Mouse (Mus musculus): ENCODE data around the gene Ssbp4. TPM values are rescaled to one million over a fixed set of nuclear protein-coding genes. Genes with fewer than 3 reads are reported as not detected.

The Ssbp4 gene
- 135 and 145 TPM in 2 replicates for polyA plus RNA-seq (2015; fragmentation: Nextera tagmentation; extraction: Ambion mirVana)

GRCm38 (mm10) chr8:70608749-70609367 lies at the start of gene Ssbp4:
Gene Ssbp4, minus strand, starts transcription at chr8:70608872.
- H3K36me3 ChIP-seq: no peaks in the 10 kb centered on the region
- no peaks in the 10 kb centered on the region for H3K27me3 ChIP-seq
- H3K4me2 ChIP-seq: peak within 1 kb of the TSS; percentile 97
- WGBS: 5% methylated on average over 26 of the region's 26 CpGs
- H3K9me3 ChIP-seq (replicated peaks): no peaks in the 10 kb centered on the region
- peak; percentile 0; the same call in 1 of the 2 replicates for ATAC-seq (replicated peaks; ENCODE audit: low FRiP score)
- H3K27ac ChIP-seq: peak within 1 kb of the TSS; percentile 100
- peaks cover 79% of the 10 kb centered on the region for H3K4me1 ChIP-seq
- peak within 1 kb of the TSS; percentile 94 for H3K9ac ChIP-seq
- H3K4me3 ChIP-seq (replicated peaks): peak within 1 kb of the TSS; percentile 88

GRCm38 (mm10) chr8:70657739-70658138 lies 49.1 kb upstream of the Ssbp4 start:
- peaks cover 38% of the 10 kb centered on the region for H3K4me1 ChIP-seq
- H3K4me3 ChIP-seq (replicated peaks): peak overlapping the region; percentile 77
- no peaks in the 10 kb centered on the region for H3K27me3 ChIP-seq
- H3K27ac ChIP-seq: no peak overlapping the region
- H3K9ac ChIP-seq: 0 out of 2 replicates have a peak overlapping the region, but pooled peaks have one; percentile 7
- ATAC-seq (replicated peaks; ENCODE audit: low FRiP score): no peak
- H3K4me2 ChIP-seq: peak overlapping the region; percentile 85
- H3K36me3 ChIP-seq: peaks cover 40% of the 10 kb centered on the region
- no peaks in the 10 kb centered on the region for H3K9me3 ChIP-seq (replicated peaks)
- WGBS: 76% methylated on average over 2 of the region's 2 CpGs

GRCm38 (mm10) chr8:70657214-70657613 lies 48.5 kb upstream of the Ssbp4 start:
- ATAC-seq (replicated peaks; ENCODE audit: low FRiP score): no peak
- no peak overlapping the region for H3K27ac ChIP-seq
- H3K27me3 ChIP-seq: no peaks in the 10 kb centered on the region
- H3K36me3 ChIP-seq: peaks cover 45% of the 10 kb centered on the region
- no peak overlapping the region for H3K4me2 ChIP-seq
- WGBS: 92% methylated on average over 3 of the region's 3 CpGs
- peaks cover 38% of the 10 kb centered on the region for H3K4me1 ChIP-seq
- no peak overlapping the region for H3K9ac ChIP-seq
- H3K4me3 ChIP-seq (replicated peaks): no peak overlapping the region
- H3K9me3 ChIP-seq (replicated peaks): no peaks in the 10 kb centered on the region

GRCm38 (mm10) chr8:70656193-70656790 lies 47.6 kb upstream of the Ssbp4 start:
- Histone ChIP-seq H3K4me3 (replicated peaks) (no peak overlapping the region), H3K27me3 (no peaks in the 10 kb centered on the region), H3K36me3 (peaks cover 54% of the 10 kb centered on the region), H3K27ac (no peak overlapping the region; the same call in 1 of the 2 replicates), H3K9ac (no peak overlapping the region), H3K9me3 (replicated peaks) (no peaks in the 10 kb centered on the region), H3K4me1 (peaks cover 38% of the 10 kb centered on the region), H3K4me2 (no peak overlapping the region)
- WGBS: 67% methylated on average over 13 of the region's 13 CpGs
- ATAC-seq (replicated peaks; ENCODE audit: low FRiP score): no peak

GRCm38 (mm10) chr8:70655469-70655868 lies 46.8 kb upstream of the Ssbp4 start:
- Histone ChIP-seq H3K36me3 (peaks cover 62% of the 10 kb centered on the region), H3K9ac (no peak overlapping the region), H3K4me3 (replicated peaks) (no peak overlapping the region), H3K4me2 (no peak overlapping the region), H3K27me3 (no peaks in the 10 kb centered on the region), H3K9me3 (replicated peaks) (no peaks in the 10 kb centered on the region), H3K4me1 (peaks cover 36% of the 10 kb centered on the region), H3K27ac (no peak overlapping the region)
- 70% methylated on average over 2 of the region's 2 CpGs for WGBS
- no peak for ATAC-seq (replicated peaks; ENCODE audit: low FRiP score)

GRCm38 (mm10) chr8:70654121-70654520 lies 45.4 kb upstream of the Ssbp4 start:
- Histone ChIP-seq H3K27me3 (no peaks in the 10 kb centered on the region), H3K4me2 (no peak overlapping the region), H3K36me3 (peaks cover 75% of the 10 kb centered on the region), H3K4me1 (peaks cover 36% of the 10 kb centered on the region), H3K9ac (no peak overlapping the region), H3K4me3 (replicated peaks) (no peak overlapping the region), H3K9me3 (replicated peaks) (no peaks in the 10 kb centered on the region), H3K27ac (no peak overlapping the region)
- no peak for ATAC-seq (replicated peaks; ENCODE audit: low FRiP score)
- WGBS: 57% methylated on average over 1 of the region's 1 CpGs

- no peak overlapping the region for H3K4me2 ChIP-seq
- WGBS: 57% methylated on average over 2 of the region's 2 CpGs
- H3K9ac ChIP-seq: no peak overlapping the region
- peaks cover 82% of the 10 kb centered on the region for H3K36me3 ChIP-seq
- H3K4me3 ChIP-seq (replicated peaks): no peak overlapping the region
- H3K9me3 ChIP-seq (replicated peaks): no peaks in the 10 kb centered on the region
- 0 out of 2 replicates have a peak overlapping the region, but pooled peaks have one; percentile 23 for H3K27ac ChIP-seq
- no peaks in the 10 kb centered on the region for H3K27me3 ChIP-seq
- peaks cover 36% of the 10 kb centered on the region for H3K4me1 ChIP-seq
- ATAC-seq (replicated peaks; ENCODE audit: low FRiP score): no peak
Observed at GRCm38 (mm10) chr8:70653226-70653625, 44.6 kb upstream of the Ssbp4 start.

- H3K4me1 ChIP-seq: peaks cover 50% of the 10 kb centered on the region
- H3K4me2 ChIP-seq: no peak overlapping the region
- H3K4me3 ChIP-seq (replicated peaks): no peak overlapping the region
- 97% methylated on average over 17 of the region's 17 CpGs for WGBS
- 0 out of 2 replicates have a peak overlapping the region, but pooled peaks have one; percentile 70 for H3K27ac ChIP-seq
- no peaks in the 10 kb centered on the region for H3K27me3 ChIP-seq
- peaks cover 60% of the 10 kb centered on the region for H3K36me3 ChIP-seq
- ATAC-seq (replicated peaks; ENCODE audit: low FRiP score): no peak
- no peaks in the 10 kb centered on the region for H3K9me3 ChIP-seq (replicated peaks)
- no peak overlapping the region for H3K9ac ChIP-seq
Observed at GRCm38 (mm10) chr8:70650351-70650750, 41.7 kb upstream of the Ssbp4 start.

GRCm38 (mm10) chr8:70649324-70649723 lies 40.7 kb upstream of the Ssbp4 start:
- no peak overlapping the region for H3K4me3 ChIP-seq (replicated peaks)
- no peaks in the 10 kb centered on the region for H3K9me3 ChIP-seq (replicated peaks)
- peak; percentile 47 for ATAC-seq (replicated peaks; ENCODE audit: low FRiP score)
- no peaks in the 10 kb centered on the region for H3K27me3 ChIP-seq
- H3K4me1 ChIP-seq: peaks cover 54% of the 10 kb centered on the region
- 70% methylated on average over 4 of the region's 4 CpGs for WGBS
- peaks cover 50% of the 10 kb centered on the region for H3K36me3 ChIP-seq
- H3K4me2 ChIP-seq: no peak overlapping the region
- 0 out of 2 replicates have a peak overlapping the region, but pooled peaks have one; percentile 14 for H3K9ac ChIP-seq
- peak overlapping the region; percentile 70 for H3K27ac ChIP-seq

- no peak for ATAC-seq (replicated peaks; ENCODE audit: low FRiP score)
- no peaks in the 10 kb centered on the region for H3K9me3 ChIP-seq (replicated peaks)
- H3K4me3 ChIP-seq (replicated peaks): no peak overlapping the region
- peaks cover 54% of the 10 kb centered on the region for H3K4me1 ChIP-seq
- 67% methylated on average over 3 of the region's 3 CpGs for WGBS
- peak overlapping the region; percentile 70 for H3K27ac ChIP-seq
- no peaks in the 10 kb centered on the region for H3K27me3 ChIP-seq
- H3K9ac ChIP-seq: no peak overlapping the region
- H3K4me2 ChIP-seq: no peak overlapping the region
- peaks cover 50% of the 10 kb centered on the region for H3K36me3 ChIP-seq
Observed at GRCm38 (mm10) chr8:70648921-70649320, 40.2 kb upstream of the Ssbp4 start.

GRCm38 (mm10) chr8:70648164-70648442 lies 39.4 kb upstream of the Ssbp4 start:
- H3K27me3 ChIP-seq: no peaks in the 10 kb centered on the region
- H3K27ac ChIP-seq: peak overlapping the region; percentile 70
- ATAC-seq (replicated peaks; ENCODE audit: low FRiP score): no peak
- peaks cover 46% of the 10 kb centered on the region for H3K36me3 ChIP-seq
- no peak overlapping the region for H3K4me2 ChIP-seq
- no peaks in the 10 kb centered on the region for H3K9me3 ChIP-seq (replicated peaks)
- WGBS: 23% methylated on average over 1 of the region's 1 CpGs
- no peak overlapping the region for H3K4me3 ChIP-seq (replicated peaks)
- H3K4me1 ChIP-seq: peaks cover 51% of the 10 kb centered on the region
- H3K9ac ChIP-seq: no peak overlapping the region

- peaks cover 51% of the 10 kb centered on the region for H3K4me1 ChIP-seq
- WGBS: 26% methylated on average over 8 of the region's 8 CpGs
- peaks cover 40% of the 10 kb centered on the region for H3K36me3 ChIP-seq
- no peaks in the 10 kb centered on the region for H3K9me3 ChIP-seq (replicated peaks)
- H3K9ac ChIP-seq: no peak overlapping the region
- H3K27ac ChIP-seq: peak overlapping the region; percentile 70
- no peaks in the 10 kb centered on the region for H3K27me3 ChIP-seq
- ATAC-seq (replicated peaks; ENCODE audit: low FRiP score): peak; percentile 26; the same call in 1 of the 2 replicates
- H3K4me3 ChIP-seq (replicated peaks): no peak overlapping the region
- no peak overlapping the region for H3K4me2 ChIP-seq
Observed at GRCm38 (mm10) chr8:70647343-70648163, 38.9 kb upstream of the Ssbp4 start.

All from kidney, embryonic 15.5 days (tissue).